17 mouse cellular contexts compared by ENCODE assay signal in the genomic region with DNA sequence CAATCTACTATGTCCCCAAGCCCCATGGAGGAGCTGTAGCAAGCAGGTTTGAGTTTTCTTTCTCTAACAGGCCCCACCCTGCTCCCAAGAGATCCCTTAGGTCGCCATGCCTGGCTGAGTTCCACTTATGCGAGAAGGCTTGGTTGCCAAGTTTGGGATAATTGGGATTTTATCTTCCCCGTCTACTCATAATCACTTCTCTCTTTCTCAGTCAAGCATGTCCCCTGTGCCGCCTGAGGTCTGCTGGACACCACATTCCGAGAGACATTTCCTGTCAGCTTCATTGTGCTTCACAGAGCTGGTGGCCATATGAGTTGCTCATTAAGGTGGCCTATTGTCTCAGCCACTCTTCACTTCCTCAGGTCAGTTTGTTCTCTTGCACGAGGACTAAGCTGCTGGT.
DNase-seq lines count a peak whose midpoint lies in the region; ATAC-seq and TF ChIP-seq lines count a peak whose summit lies in the region.
"Had no signal": no experiment of that assay in that cellular context is flagged by ENCODE, and none has a peak within 500 bp of the region (broad histone marks: within the 10 kb centered on the region; RNA-seq: fewer than 3 reads in every experiment).

No protein-coding gene starts in this region.

- H3K9me3 ChIP-seq in embryonic facial prominence, embryonic 14.5 days (ENCODE audit: control insufficient read depth, low read length) = no peaks in the 10 kb centered on the region
- no peaks in the 10 kb centered on the region for H3K9me3 ChIP-seq in embryonic facial prominence, embryonic 10.5 days
- H3K9me3 ChIP-seq in midbrain, embryonic 13.5 days = no peaks in the 10 kb centered on the region
- H3K9me3 ChIP-seq: intestine, embryonic 15.5 days; limb, embryonic 12.5 days; neural tube, embryonic 13.5 days had no signal

- H3K9ac ChIP-seq in embryonic facial prominence, embryonic 14.5 days (ENCODE audit: low read depth, low read length) = no peak overlapping the region
- no peak overlapping the region for H3K9ac ChIP-seq in midbrain, embryonic 13.5 days (replicated peaks)
- H3K9ac ChIP-seq: intestine, embryonic 15.5 days; limb, embryonic 12.5 days; neural tube, embryonic 13.5 days had no signal

- H3K4me2 ChIP-seq in embryonic facial prominence, embryonic 14.5 days (ENCODE audit: low read depth, low read length) = no peak overlapping the region
- no peak overlapping the region for H3K4me2 ChIP-seq in midbrain, embryonic 13.5 days (replicated peaks)
- H3K4me2 ChIP-seq: intestine, embryonic 15.5 days; limb, embryonic 12.5 days; neural tube, embryonic 13.5 days had no signal

- ATAC-seq in embryonic facial prominence, embryonic 14.5 days (ENCODE audit: low read depth) = no peak; the same call in 1 of the 2 replicates
- no peak for ATAC-seq in CD4-positive, CD25-positive, alpha-beta regulatory T cell, adult 4 months
- ATAC-seq in midbrain, embryonic 13.5 days = no peak
- ATAC-seq: intestine, embryonic 15.5 days; midbrain, embryonic 16.5 days had no signal

- peak; percentile 51 for DNase-seq in embryonic facial prominence, embryonic 14.5 days (ENCODE audit: low spot score)
- no peak for DNase-seq in embryonic facial prominence, embryonic 10.5 days (ENCODE audit: low spot score)
- peak; percentile 46 for DNase-seq in brain, embryonic 14.5 days (ENCODE audit: low read depth)
- peak; percentile 43 for DNase-seq in kidney, adult 11 months
- DNase-seq in kidney, postnatal 25 days = peak; percentile 49 to 64
- no peak for DNase-seq in right cerebral cortex, adult 2 months (ENCODE audit: low spot score in 2 of 2)
- DNase-seq: adrenal gland, postnatal 25 days; cerebellum, adult 18-20 months; layer of hippocampus, postnatal 36 days; lung, adult 18-20 months had no signal

- TF ChIP-seq CTCF in brain, embryonic 14.5 days (IDR thresholded peaks at IDR 0.05; ENCODE audit: borderline replicate concordance, extremely low read depth, insufficient read depth, insufficient read length) = no peak

- no peak for TF ChIP-seq POLR2A in brain, embryonic 14.5 days (IDR thresholded peaks at IDR 0.05; ENCODE audit: borderline replicate concordance, extremely low read depth, insufficient read depth, insufficient read length, poor library complexity, severe bottlenecking)

- H3K27ac ChIP-seq in embryonic facial prominence, embryonic 14.5 days (replicated peaks; ENCODE audit: low read depth, low read length) = no peak overlapping the region
- H3K27ac ChIP-seq in embryonic facial prominence, embryonic 10.5 days (replicated peaks) = no peak overlapping the region
- no peak overlapping the region for H3K27ac ChIP-seq in midbrain, embryonic 13.5 days
- H3K27ac ChIP-seq: intestine, embryonic 15.5 days; limb, embryonic 12.5 days; macrophage; neural tube, embryonic 13.5 days had no signal

- H3K27me3 ChIP-seq in embryonic facial prominence, embryonic 14.5 days (replicated peaks; ENCODE audit: control insufficient read depth, insufficient read depth, low read length) = no peaks in the 10 kb centered on the region
- no peaks in the 10 kb centered on the region for H3K27me3 ChIP-seq in embryonic facial prominence, embryonic 10.5 days (replicated peaks; ENCODE audit: low read depth, poor library complexity, severe bottlenecking)
- no peaks in the 10 kb centered on the region for H3K27me3 ChIP-seq in midbrain, embryonic 13.5 days
- H3K27me3 ChIP-seq: intestine, embryonic 15.5 days; limb, embryonic 12.5 days; neural tube, embryonic 13.5 days had no signal

- H3K4me1 ChIP-seq in embryonic facial prominence, embryonic 14.5 days (ENCODE audit: control insufficient read depth, insufficient read depth, low read length) = no peaks in the 10 kb centered on the region
- peaks cover 47% of the 10 kb centered on the region for H3K4me1 ChIP-seq in embryonic facial prominence, embryonic 10.5 days
- H3K4me1 ChIP-seq in midbrain, embryonic 13.5 days (replicated peaks) = peaks cover 26% of the 10 kb centered on the region
- H3K4me1 ChIP-seq: intestine, embryonic 15.5 days had no signal

- WGBS in embryonic facial prominence, embryonic 14.5 days = 37% methylated on average over 6 of the region's 6 CpGs
- WGBS in embryonic facial prominence, embryonic 10.5 days = 35% methylated on average over 6 of the region's 6 CpGs
- WGBS in midbrain, embryonic 13.5 days = 20% methylated on average over 6 of the region's 6 CpGs

- H3K36me3 ChIP-seq in embryonic facial prominence, embryonic 14.5 days (ENCODE audit: control insufficient read depth, insufficient read depth, low read length) = no peaks in the 10 kb centered on the region
- H3K36me3 ChIP-seq in embryonic facial prominence, embryonic 10.5 days (replicated peaks) = no peaks in the 10 kb centered on the region
- H3K36me3 ChIP-seq in midbrain, embryonic 13.5 days = no peaks in the 10 kb centered on the region
- H3K36me3 ChIP-seq: intestine, embryonic 15.5 days; limb, embryonic 12.5 days; neural tube, embryonic 13.5 days had no signal

- no peak overlapping the region for H3K4me3 ChIP-seq in embryonic facial prominence, embryonic 14.5 days (ENCODE audit: low read depth, low read length)
- no peak overlapping the region for H3K4me3 ChIP-seq in embryonic facial prominence, embryonic 10.5 days
- H3K4me3 ChIP-seq in midbrain, embryonic 13.5 days (replicated peaks) = no peak overlapping the region
- H3K4me3 ChIP-seq: intestine, embryonic 15.5 days; limb, embryonic 12.5 days; neural tube, embryonic 13.5 days had no signal

Comparison
In these comparisons a context has a peak if more than half of its experiments do, and no peak if none do; other contexts are left out.
1. DNase-seq: peak in embryonic facial prominence, embryonic 14.5 days (single experiment), brain, embryonic 14.5 days (single experiment), kidney, adult 11 months (single experiment) and kidney, postnatal 25 days (2 of 2); none in embryonic facial prominence, embryonic 10.5 days (single experiment) and right cerebral cortex, adult 2 months (0 of 2).